Mouse (Mus musculus): Measurements from ENCODE around the gene Olfml2a. TPM values are rescaled to one million over a fixed set of nuclear protein-coding genes. Genes with fewer than 3 reads are reported as not detected.

Gene Olfml2a
- total and polyA plus RNA-seq, 2 experiments from 2014 or later, result 3.3 to 7.5 TPM

DNA sequence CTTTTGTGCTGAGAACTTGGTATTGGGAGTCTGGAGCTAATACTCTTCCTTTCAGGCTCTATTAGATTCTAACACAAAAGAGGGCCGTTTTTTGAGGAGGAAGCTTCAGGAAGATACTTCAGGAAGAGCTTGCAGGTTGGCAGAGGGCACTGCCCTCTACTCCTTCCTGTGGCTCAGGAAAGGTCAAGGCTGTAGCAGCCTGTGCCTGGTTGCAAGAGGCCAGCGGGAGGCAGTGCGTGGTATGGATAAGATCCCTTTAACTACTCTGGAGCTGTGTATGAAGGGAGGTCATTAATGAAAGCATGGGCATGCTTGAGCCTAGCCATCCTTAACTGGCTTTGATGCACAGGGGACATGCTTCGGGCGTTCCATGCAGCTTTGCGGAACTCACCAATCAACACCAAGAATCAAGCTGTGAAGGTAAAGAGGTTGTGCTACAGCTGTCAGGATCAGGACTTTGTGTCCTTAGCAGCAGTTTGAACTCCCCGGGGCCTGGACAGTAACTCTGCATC lies 81.0 kb downstream of the Olfml2a start:
- Histone ChIP-seq H3K9me3 (ENCODE audit: low read length) (no peaks in the 10 kb centered on the region), H3K4me1 (ENCODE audit: insufficient read depth, low read length) (peaks cover 16% of the 10 kb centered on the region), H3K27me3 (ENCODE audit: insufficient read depth, low read length) (no peaks in the 10 kb centered on the region), H3K27ac (peak overlapping the region; percentile 32; the same call in 1 of the 2 replicates), H3K4me2 (ENCODE audit: low read depth, low read length) (no peak overlapping the region), H3K36me3 (ENCODE audit: insufficient read depth, low read length) (peaks cover 31% of the 10 kb centered on the region), H3K4me3 (ENCODE audit: low read length) (no peak overlapping the region), H3K9ac (replicated peaks; ENCODE audit: low read length) (no peak overlapping the region)
- no peak for DNase-seq (ENCODE audit: low spot score)
- TF ChIP-seq CTCF (IDR thresholded peaks at IDR 0.05; ENCODE audit: low read depth), result no peak
- ATAC-seq, result no peak
- WGBS, result 86% methylated on average over 7 of the region's 7 CpGs

Other genes starting within 250 kb of the Olfml2a start
- 0.05 TPM in 1 of 2 replicates, not detected in the other for gene Nr5a1, start 217.4 kb upstream of the Olfml2a start, total RNA-seq (2014; rRNA removed)
- gene Nr5a1, start 217.4 kb upstream of the Olfml2a start, polyA plus RNA-seq (2015; fragmentation: Nextera tagmentation; extraction: Ambion mirVana), result 0.05 TPM in 1 of 2 replicates, not detected in the other
- gene Nr6a1, start 4.3 kb upstream of the Olfml2a start, total RNA-seq (2014; rRNA removed), result 9.0 and 11.1 TPM in 2 replicates
- 1.6 and 1.8 TPM in 2 replicates for gene Nr6a1, start 4.3 kb upstream of the Olfml2a start, polyA plus RNA-seq (2015; fragmentation: Nextera tagmentation; extraction: Ambion mirVana)
- 0.93 and 1.2 TPM in 2 replicates for gene Wdr38, start 65.5 kb downstream of the Olfml2a start, total RNA-seq (2014; rRNA removed)
- gene Wdr38, start 65.5 kb downstream of the Olfml2a start, polyA plus RNA-seq (2015; fragmentation: Nextera tagmentation; extraction: Ambion mirVana), result 0.66 and 0.73 TPM in 2 replicates
- gene Arpc5l, start 73.4 kb downstream of the Olfml2a start, total RNA-seq (2014; rRNA removed), result 45.5 and 63.8 TPM in 2 replicates
- gene Arpc5l, start 73.4 kb downstream of the Olfml2a start, polyA plus RNA-seq (2015; fragmentation: Nextera tagmentation; extraction: Ambion mirVana), result 176 and 181 TPM in 2 replicates
- 41.1 and 46.1 TPM in 2 replicates for gene Rpl35, start 73.6 kb downstream of the Olfml2a start, total RNA-seq (2014; rRNA removed)
- 600 and 645 TPM in 2 replicates for gene Rpl35, start 73.6 kb downstream of the Olfml2a start, polyA plus RNA-seq (2015; fragmentation: Nextera tagmentation; extraction: Ambion mirVana)
- 12.8 and 17.4 TPM in 2 replicates for gene Golga1, start 133.6 kb downstream of the Olfml2a start, total RNA-seq (2014; rRNA removed)
- 27.7 and 30.3 TPM in 2 replicates for gene Golga1, start 133.6 kb downstream of the Olfml2a start, polyA plus RNA-seq (2015; fragmentation: Nextera tagmentation; extraction: Ambion mirVana)